Mouse (Mus musculus) spleen, adult 2 months (tissue): ENCODE results near the gene Zfp771. TPM values are rescaled to one million over a fixed set of nuclear protein-coding genes. Genes with fewer than 3 reads are reported as not detected.

Experiments
- DNase-seq, 2 experiments: peaks; one replicate each; pipeline versions ENCODE4 v3.0.0 to v3.0.0-alpha.2; 2012 to 2021; ENCODE audit warnings: low spot score in 2 of 2, low read depth in 1 of 2
- H3K27ac ChIP-seq: fragments of 200-500 bp; 2 replicates; pipeline ENCODE4 v1.5.1; 2012; ENCODE audit warnings: low read length, inconsistent platforms; ENCODE audit not compliant: insufficient read depth
- H3K27me3 ChIP-seq: fragments of 200-500 bp; 2 replicates; pipeline ENCODE4 v1.6.1; 2012; ENCODE audit warnings: mild to moderate bottlenecking, moderate library complexity, low read length, inconsistent platforms; ENCODE audit not compliant: control insufficient read depth, insufficient read depth
- H3K36me3 ChIP-seq: fragments of 200-500 bp; 2 replicates; pipeline ENCODE4 v1.6.1; 2012; ENCODE audit warnings: mild to moderate bottlenecking, low read length, inconsistent platforms; ENCODE audit not compliant: control insufficient read depth, insufficient read depth
- H3K4me1 ChIP-seq: fragments of 200-500 bp; 2 replicates; pipeline ENCODE4 v1.6.1; 2011; ENCODE audit warnings: inconsistent platforms; ENCODE audit not compliant: control insufficient read depth, insufficient read depth, insufficient read length
- H3K4me3 ChIP-seq: fragments of 200-500 bp; 2 replicates; pipeline ENCODE4 v1.5.1; 2011; ENCODE audit warnings: mild to moderate bottlenecking, inconsistent platforms; ENCODE audit not compliant: insufficient read depth, insufficient read length; ENCODE audit errors: extremely low read depth
- CTCF ChIP-seq: fragments of 200-500 bp; IDR thresholded peaks from 2 replicates; pipeline ENCODE4 v1.5.1; 2011; ENCODE audit warnings: mild to moderate bottlenecking, inconsistent platforms; ENCODE audit not compliant: insufficient read depth, insufficient read length, insufficient replicate concordance; ENCODE audit errors: extremely low read depth
- POLR2A ChIP-seq: fragments of 200-500 bp; IDR thresholded peaks from 2 replicates; pipeline ENCODE4 v1.6.1; 2011; ENCODE audit warnings: low read depth, low read length, inconsistent platforms
- WGBS: fragments of 180-500 bp; shearing (Covaris S2); methylation state at CpG from one replicate; pipeline ENCODE4 v1.1.7; 2018; 5-methylcytosine and 5-hydroxymethylcytosine counted together
- polyA plus RNA-seq: library from polyadenylated mRNA; depleted of rRNA; stranded (reverse); fragments of >200 nt; gene quantifications from 2 replicates; pipeline ENCODE4 v1.2.3, GENCODE M21; 2012

Gene Zfp771
- polyA plus RNA-seq, 1 experiment = 35.6 TPM

DNA sequence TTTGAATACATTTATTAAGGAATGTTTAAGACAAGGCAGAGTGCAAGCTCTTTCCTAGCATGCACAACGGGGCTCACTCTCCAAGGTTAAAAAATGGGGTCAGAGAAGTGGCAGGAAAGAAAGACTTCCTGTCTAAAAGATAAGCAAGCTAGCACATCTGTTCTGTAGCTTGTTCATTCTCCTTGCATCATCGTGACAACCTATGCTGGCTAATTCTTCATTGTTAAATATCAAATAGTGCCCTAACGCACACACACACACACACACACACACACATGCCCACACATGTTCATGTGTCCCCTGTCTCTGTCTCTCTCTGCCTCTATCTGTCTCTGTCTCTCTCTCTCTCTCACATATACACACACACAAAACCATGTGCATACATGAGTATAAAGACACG, 37.0 kb downstream of the Zfp771 start:
- no peaks in the 10 kb centered on the region for H3K27me3 ChIP-seq
- H3K27ac ChIP-seq = no peak overlapping the region
- H3K4me3 ChIP-seq = no peak overlapping the region
- WGBS = 28% methylated on average over 4 of the region's 4 CpGs
- H3K4me1 ChIP-seq = peaks cover 11% of the 10 kb centered on the region; the same call in 1 of the 2 replicates
- no peak for DNase-seq
- no peaks in the 10 kb centered on the region for H3K36me3 ChIP-seq
- no peak for TF ChIP-seq CTCF
- no peak for TF ChIP-seq POLR2A

- no peak for TF ChIP-seq POLR2A
- no peak for TF ChIP-seq CTCF
- H3K4me1 ChIP-seq = peaks cover 11% of the 10 kb centered on the region; the same call in 1 of the 2 replicates
- H3K27ac ChIP-seq = no peak overlapping the region
- H3K36me3 ChIP-seq = no peaks in the 10 kb centered on the region
- no peaks in the 10 kb centered on the region for H3K27me3 ChIP-seq
- H3K4me3 ChIP-seq = no peak overlapping the region
- WGBS = 23% methylated on average over 2 of the region's 2 CpGs
- no peak for DNase-seq
These were observed 38.1 kb downstream of the Zfp771 start for GRCm38 (mm10) chr7:127282190-127282589.

GRCm38 (mm10) chr7:127285154-127285553, 41.1 kb downstream of the Zfp771 start:
- H3K4me1 ChIP-seq = peaks cover 30% of the 10 kb centered on the region; the same call in 1 of the 2 replicates
- no peaks in the 10 kb centered on the region for H3K36me3 ChIP-seq
- peak in 1 of 2 experiments; percentile 32 for DNase-seq
- H3K27ac ChIP-seq = peak overlapping the region; percentile 83
- H3K27me3 ChIP-seq = no peaks in the 10 kb centered on the region
- 22% methylated on average over 10 of the region's 10 CpGs for WGBS
- TF ChIP-seq POLR2A (no peak), CTCF (no peak)
- H3K4me3 ChIP-seq = no peak overlapping the region

DNA sequence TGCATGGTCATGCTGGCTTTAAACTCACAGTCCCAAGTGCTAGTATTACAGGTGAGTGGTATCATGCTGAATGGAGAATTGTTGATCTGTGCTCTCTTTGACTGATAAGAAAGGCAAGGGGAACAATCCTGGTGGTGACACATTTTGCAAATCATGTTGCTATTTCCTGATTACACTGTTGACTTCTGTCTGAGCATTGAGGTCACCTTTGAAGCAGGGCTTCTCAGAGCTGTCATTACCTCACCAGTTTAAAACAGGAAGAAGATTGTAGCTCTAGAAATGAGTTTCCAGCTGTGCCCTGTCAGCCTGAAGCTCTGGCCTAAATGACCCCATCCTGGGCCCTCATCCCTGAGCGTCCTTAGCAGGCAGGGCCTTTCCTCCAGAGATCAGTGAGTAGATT, 43.9 kb downstream of the Zfp771 start:
- H3K27ac ChIP-seq = peak overlapping the region; percentile 62
- H3K4me1 ChIP-seq = peaks cover 26% of the 10 kb centered on the region; the same call in 1 of the 2 replicates
- H3K27me3 ChIP-seq = no peaks in the 10 kb centered on the region
- peak in 1 of 2 experiments; percentile 59 for DNase-seq
- WGBS = 71% methylated on average over 1 of the region's 1 CpGs
- TF ChIP-seq CTCF (no peak), POLR2A (no peak)
- H3K36me3 ChIP-seq = no peaks in the 10 kb centered on the region
- H3K4me3 ChIP-seq = no peak overlapping the region

- H3K36me3 ChIP-seq = no peaks in the 10 kb centered on the region
- 24% methylated on average over 2 of the region's 2 CpGs for WGBS
- H3K27me3 ChIP-seq = no peaks in the 10 kb centered on the region
- H3K4me1 ChIP-seq = peaks cover 26% of the 10 kb centered on the region; the same call in 1 of the 2 replicates
- no peak for TF ChIP-seq POLR2A
- TF ChIP-seq CTCF = no peak
- no peak overlapping the region for H3K4me3 ChIP-seq
- DNase-seq = no peak
- no peak overlapping the region for H3K27ac ChIP-seq
These were observed 45.2 kb downstream of the Zfp771 start for GRCm38 (mm10) chr7:127289306-127289705.

GRCm38 (mm10) chr7:127290142-127290541, 46.1 kb downstream of the Zfp771 start:
- no peak overlapping the region for H3K4me3 ChIP-seq
- no peak for TF ChIP-seq POLR2A
- DNase-seq = peak in 1 of 2 experiments; percentile 31
- 17% methylated on average over 8 of the region's 8 CpGs for WGBS
- H3K4me1 ChIP-seq = peaks cover 24% of the 10 kb centered on the region; the same call in 1 of the 2 replicates
- H3K27me3 ChIP-seq = no peaks in the 10 kb centered on the region
- 0 out of 2 replicates have a peak overlapping the region, but pooled peaks have one; percentile 18 for H3K27ac ChIP-seq
- H3K36me3 ChIP-seq = no peaks in the 10 kb centered on the region

GRCm38 (mm10) chr7:127296098-127296497, 52.0 kb downstream of the Zfp771 start, which contains the start of gene Itgal:
Gene Itgal, plus strand, starts transcription at chr7:127296260.
- 5% methylated on average over 11 of the region's 11 CpGs for WGBS
- DNase-seq = peak; percentile 60 to 65
- H3K4me3 ChIP-seq = peak within 1 kb of the TSS; percentile 67
- TF ChIP-seq POLR2A (no peak; the same call in 1 of the 2 replicates), CTCF (no peak)
- H3K27me3 ChIP-seq = no peaks in the 10 kb centered on the region
- H3K4me1 ChIP-seq = peaks cover 3% of the 10 kb centered on the region; the same call in 1 of the 2 replicates
- H3K27ac ChIP-seq = peak within 1 kb of the TSS; percentile 92
- peaks cover 10% of the 10 kb centered on the region for H3K36me3 ChIP-seq
